Mouse (Mus musculus): ENCODE data around the gene Akr1a1.
"Not testable (repeated sequence)": the region's sequence is repeated elsewhere in the genome, so short reads cannot be mapped to it uniquely, and the experiment has no call there.

Akr1a1 gene

DNA sequence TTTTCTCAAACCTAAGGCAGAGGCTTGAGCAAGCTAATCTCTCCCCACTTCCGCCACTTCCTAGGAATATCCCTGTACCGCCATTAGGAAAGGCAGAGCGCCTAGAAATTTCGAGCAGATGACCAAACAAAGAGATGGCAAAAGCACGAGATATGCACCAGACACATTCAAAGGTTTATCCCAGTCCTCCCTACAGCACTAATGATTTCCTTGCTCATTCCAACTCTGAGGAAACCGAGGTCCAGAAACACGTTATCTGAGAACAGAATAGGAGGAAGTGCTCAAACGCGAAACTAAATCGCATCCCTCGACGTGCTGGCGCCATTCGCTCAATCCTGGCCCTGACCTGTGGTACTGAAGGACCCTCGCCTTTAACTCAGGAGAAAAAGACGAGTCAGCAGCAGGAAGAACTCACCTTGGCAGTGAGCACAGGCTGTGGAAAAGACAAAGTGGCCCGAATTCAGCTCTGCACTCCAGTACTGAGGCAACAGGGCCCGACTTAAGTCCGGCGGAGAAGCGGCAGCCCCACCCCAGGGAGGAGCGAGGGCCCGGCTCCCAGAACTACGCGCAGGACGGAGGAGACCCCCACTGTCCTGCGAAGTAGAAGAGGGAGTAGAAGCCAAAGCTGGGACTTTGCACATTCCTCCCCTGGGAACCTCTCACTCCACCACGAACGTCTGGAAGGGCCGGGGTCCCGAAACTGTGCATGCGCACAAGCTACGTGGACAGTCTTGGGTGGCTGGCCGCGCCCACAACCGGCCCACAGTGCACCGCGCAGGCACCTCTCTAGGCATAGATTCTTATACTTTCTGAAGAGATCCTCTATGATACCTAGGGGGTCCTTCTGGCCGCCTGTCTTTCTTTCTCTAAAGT is at the start of gene Akr1a1:
TSS of gene Akr1a1 (minus strand) at position 757 of the 873 bp plus-strand sequence.
- DNase-seq (ENCODE audit: inconsistent ontology term): peak; percentile 93

DNA sequence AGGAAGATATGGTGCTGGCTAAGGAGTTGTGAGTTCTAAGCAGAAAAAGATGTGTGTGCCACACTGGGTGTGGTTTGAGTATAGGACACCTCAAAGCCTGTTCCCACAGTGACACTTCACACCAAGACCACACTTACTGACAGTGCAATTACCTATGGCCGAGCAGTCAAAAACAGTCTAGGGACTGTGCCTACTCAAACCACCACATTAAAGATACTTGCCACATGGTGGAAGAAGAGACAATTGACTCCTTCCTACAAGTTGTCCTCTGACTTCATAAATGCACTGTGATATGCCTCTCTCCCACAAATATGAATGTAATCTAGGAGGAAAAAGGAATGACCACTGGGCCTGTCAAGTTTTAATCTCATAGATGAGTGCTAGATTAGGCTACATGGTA is 49.5 kb upstream of the Akr1a1 start:
- peak; percentile 25 for DNase-seq (ENCODE audit: inconsistent ontology term)

DNA sequence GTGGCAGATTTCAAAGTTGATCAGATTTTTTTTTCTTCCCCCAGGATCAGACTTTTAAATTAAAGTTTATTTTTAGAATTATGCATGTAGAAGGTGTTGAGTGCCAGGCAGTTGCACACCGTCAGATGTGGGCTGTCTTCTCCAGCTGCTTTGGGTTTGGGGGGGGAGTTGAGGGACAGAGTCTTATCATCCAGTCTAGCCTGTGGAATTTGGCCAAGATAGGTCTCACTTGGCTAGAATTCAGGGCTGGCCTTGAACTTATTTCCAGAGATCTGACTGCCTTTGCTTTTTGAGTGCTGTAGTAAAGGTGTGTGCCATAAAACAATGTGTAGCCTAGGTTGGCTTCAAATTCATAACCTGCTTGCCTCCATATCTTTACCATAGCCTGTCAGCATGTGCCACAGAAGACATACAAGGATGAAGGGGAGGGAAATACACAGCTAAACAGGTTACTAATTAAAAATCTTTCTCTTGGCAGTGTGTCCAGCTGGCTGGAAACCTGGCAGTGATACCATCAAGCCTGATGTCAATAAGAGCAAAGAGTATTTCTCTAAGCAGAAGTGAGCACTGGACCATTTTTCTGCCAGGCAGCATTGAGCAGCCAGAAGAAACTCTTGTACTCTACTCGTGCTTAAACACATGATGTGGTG is 47.3 kb upstream of the Akr1a1 start:
- no peak for DNase-seq (ENCODE audit: inconsistent ontology term)

DNA sequence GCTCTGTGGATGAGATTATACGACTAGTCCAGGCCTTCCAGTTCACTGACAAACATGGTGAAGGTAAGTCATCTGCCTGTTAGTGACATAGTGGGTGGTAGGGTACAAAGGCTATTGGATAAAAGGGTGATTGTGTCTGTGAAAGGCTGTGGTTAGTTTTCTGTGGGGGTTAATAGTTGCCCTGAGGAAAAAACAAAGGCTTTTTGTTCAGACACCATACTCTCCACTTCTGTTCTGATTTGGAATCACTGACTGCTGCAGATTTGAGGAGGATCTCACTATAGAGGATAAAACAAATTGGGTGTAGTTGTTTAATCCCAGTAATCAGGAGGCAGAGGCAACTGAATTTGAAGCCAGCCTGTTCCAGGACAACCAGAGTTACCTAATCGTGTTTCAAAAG is 42.3 kb upstream of the Akr1a1 start:
- peak; percentile 62 for DNase-seq (ENCODE audit: inconsistent ontology term)

DNA sequence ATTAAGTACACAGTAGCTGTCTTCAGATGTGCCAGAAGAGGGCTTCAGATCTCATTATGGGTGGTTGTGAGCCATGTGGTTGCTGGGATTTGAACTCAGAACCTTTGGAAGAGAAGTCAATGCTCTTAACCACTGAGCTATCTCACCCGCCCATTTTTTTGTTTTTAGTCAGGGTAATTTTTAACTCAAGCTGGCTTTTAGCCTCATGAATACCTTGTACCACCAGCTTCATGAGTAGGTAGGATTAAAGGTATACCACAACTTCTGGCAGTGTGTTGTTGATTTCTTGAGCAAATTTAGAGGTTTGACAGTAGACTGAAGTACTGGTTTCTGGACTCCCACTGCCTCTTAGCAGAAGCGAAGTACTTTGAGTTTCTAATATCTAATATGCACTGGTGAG is 40.7 kb upstream of the Akr1a1 start:
- DNase-seq (ENCODE audit: inconsistent ontology term): no peak

DNA sequence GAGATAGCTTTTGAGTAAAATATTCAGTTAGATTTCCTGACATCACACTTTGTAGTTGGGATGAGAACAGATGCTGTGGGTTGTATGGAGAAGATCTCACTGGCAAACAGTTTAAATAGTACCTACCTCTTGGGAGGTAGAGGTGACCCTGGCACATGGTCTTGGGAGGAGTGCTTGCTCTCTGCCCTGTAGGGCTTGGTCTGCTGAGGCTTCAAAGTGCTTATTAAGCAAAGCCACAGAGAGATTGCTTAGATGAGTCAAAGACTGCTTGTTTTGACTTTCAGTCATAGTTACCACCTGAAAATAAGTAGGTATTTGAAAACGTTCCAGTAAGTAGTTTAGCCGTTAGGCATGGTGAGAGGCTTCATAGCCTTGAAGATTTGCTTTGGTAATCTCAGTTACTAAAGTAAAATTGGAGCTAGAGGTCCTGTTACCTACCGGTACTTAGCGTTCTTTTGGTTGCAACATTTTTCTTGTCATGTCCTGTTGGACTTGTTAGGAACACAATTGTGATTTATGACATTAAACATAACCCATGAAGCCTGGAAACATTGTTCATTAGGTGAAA is 37.9 kb upstream of the Akr1a1 start:
- no peak for DNase-seq (ENCODE audit: inconsistent ontology term)

DNA sequence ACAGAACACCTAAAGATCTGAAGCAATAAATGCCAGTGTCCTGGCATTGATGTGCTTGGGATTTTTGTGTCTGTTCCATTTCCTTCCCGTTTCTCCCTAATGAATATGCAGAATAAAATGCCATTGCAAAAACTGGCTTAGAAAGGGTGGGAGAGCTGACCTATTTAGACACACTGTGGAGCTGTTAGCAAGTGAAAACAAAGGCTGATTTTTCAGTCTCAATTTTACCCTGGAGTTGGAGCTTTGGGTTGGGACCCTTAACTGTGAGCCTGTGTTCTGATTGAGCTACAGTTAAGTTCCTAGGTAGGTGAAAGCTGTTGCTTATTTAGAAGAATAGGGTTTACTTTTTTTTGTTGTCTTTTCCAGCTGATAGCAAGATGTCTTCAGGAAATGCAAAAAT is 35.6 kb upstream of the Akr1a1 start:
- DNase-seq (ENCODE audit: inconsistent ontology term): peak; percentile 47

DNA sequence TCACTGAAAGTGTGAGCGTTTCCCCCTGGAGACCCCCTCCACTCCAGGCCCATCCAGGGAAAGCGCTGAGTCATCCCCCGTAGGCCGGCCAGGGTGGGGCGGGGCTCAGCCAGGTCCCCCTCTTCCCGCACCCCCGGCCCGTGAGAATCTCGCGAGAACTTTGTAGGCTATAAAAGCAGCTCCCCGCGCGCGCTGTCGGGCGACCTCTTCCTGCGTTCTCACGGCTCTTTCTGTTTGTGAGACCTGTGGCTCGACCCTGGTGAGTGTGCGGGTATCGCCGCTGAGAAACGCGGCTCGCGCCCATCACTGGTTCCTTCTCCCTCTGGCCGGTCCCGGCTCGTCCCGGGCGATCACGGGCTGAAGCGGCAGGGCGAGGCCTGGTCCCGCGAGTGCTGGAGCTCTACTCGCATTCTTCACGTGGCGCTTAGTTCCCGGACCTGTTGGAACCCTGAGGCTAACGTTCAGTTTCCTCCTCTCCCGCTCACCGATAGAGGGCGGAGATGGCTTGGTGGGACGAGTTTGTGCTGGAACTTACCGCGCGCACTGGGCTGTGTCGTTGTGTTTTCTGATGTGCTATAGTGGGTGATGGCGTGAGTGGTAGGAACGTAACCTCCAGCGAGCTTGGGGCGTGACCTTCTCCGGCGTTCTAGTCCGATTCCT is 34.1 kb upstream of the Akr1a1 start, which contains the start of gene Prdx1:
TSS of gene Prdx1 (plus strand) at position 143 of the 660 bp plus-strand sequence.
- DNase-seq (ENCODE audit: inconsistent ontology term): peak; percentile 98

DNA sequence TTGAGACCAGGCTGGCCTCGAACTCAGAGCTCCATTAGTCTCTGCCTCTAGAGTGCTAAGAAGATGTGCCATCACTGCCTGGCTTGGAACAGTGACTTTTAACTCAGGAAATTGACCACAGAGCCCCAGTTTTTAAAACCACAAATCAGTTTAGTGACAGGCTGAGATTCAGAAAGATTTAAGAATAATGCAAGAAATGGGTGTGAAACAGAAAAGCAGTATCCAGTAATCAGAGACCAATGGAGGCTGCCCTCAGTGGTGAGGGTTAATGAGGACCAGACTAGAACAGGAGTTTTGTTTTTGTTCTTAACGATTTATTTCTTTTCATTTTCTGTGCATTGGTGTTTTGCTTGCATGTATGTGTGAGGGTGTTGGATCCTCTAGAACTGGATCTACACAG is 33.2 kb upstream of the Akr1a1 start:
- no peak for DNase-seq (ENCODE audit: inconsistent ontology term)

DNA sequence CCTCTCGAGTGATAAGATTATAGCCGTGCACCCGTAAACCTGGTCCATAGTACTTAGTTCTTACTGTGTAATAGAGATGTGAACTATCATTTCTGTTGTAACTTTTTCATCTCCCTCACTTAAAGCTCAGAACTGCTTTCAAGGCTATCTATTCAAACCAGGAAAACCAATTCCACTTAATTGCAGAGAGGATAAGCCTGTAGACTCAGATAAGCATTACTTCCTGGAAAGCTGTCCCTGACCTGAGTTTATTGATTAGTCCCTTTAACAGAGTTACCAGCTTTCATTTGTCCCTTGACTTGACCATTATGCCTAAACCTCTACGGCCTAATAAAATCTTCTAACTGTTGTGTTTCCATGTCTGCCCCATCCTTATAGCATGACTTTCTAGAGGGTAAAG is 32.5 kb upstream of the Akr1a1 start:
- DNase-seq (ENCODE audit: inconsistent ontology term): no peak

DNA sequence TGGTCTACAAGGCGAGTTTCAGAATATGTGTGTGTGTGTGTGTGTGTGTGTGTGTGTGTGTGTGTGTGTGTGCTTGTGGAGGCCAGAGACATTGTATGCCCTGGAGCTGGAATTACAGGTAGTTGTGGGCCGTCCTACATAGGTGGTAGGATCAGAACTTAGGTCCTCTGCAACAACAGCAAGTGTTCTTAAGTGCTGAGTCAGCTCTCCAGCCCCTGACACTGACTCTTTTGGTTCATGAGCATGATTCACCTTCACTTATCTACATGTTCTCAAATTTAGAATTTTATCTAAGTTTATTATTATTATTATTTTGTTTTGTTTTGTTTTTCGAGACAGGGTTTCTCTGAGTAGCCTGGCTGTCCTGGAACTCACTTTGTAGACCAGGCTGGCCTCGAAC is 29.0 kb upstream of the Akr1a1 start:
- not testable (repeated sequence) for DNase-seq (ENCODE audit: inconsistent ontology term)

DNA sequence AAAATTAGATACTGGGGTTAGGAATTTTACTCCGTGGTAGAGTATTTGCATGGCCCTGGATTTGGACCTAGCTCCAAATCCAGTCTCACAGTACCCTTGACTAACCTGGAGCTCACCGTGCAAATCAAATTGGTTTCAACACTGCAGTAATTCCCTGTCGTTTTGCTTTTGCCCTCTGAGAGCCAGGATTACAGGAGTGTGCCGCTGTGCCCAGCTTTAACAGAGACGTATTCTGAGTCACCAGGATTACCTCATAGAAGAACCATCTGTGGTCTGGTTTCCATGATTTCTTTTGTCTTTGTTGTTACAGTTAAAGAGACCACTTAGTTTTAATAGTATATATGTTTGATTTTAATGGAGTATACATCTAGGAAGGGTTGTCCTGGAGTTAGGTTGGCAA is 27.7 kb upstream of the Akr1a1 start:
- no peak for DNase-seq (ENCODE audit: inconsistent ontology term)

DNA sequence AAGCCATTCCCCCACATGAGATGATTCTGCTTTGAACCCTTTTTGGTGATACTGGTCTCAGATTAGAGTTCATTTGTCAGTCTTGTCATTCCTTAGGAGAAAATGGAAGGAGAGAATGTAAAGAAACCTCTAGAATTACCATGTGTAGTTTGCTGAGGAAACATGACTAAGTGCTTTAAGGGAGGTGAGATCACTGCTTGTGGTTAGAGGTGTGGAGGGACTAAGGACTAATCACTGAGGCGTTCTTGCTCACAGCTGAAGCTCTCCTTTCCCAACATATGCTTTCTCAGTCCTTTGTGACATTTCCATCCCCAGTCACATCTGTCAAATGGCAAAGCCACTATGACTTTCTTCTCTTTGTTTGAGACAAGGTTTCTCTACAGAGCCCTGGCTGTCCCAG is 26.3 kb upstream of the Akr1a1 start:
- DNase-seq (ENCODE audit: inconsistent ontology term): no peak

DNA sequence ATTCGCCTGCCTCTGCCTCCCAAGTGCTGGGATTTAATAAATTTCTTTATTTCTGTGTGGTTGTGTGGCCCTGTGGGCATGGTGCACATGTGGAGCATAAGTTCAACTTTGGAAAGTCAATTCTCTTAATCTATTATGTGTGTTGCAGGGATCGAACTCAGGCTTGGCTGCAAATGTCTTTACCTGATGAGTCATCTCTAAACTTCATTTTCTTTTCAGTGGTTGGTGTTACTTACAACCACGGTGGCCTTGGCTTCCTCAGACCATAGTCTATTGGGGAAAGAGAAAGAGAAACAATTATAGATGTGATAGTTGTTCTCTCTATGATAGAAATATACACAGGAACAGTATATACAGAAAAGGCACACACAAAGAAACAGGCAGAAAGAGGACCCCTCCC is 24.5 kb upstream of the Akr1a1 start:
- no peak for DNase-seq (ENCODE audit: inconsistent ontology term)

DNA sequence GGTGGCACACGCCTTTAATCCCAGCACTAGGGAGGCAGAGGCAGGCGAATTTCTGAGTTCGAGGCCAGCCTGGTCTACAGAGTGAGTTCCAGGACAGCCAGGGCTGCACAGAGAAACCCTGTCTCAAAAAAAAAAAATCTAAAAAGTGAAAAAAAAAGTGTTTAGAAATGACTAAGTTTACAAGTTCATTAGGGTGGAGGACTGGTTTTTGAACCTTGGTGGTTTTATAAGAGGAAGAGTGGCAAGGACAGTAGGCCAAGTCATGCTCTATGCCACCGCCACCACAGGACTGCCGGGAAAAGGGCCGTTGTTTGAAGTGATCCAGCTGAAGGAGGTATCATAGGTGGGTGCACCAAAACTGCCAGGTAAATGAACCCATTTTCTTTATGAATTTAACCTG is 23.3 kb upstream of the Akr1a1 start:
- not testable (repeated sequence) for DNase-seq (ENCODE audit: inconsistent ontology term)

DNA sequence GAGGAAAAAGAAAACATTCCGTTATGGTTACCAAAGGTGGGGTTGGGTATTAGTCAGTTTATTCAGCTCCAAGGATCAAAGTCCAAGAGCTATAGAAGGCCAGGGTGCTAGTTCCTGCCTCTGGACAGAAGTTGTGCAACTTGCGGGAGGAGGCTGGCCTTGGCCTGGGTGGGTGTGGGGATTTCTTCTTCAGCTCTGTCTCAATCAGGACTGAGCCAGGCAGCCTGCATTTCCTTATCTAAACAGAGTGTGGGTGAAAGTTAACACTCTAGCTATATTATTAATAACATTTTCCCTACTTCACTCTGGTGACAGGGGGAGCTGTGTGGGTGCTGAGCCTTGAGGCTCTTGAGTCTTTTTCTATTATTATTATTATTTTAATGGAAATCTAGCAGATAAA is 21.3 kb upstream of the Akr1a1 start:
- DNase-seq (ENCODE audit: inconsistent ontology term): no peak

DNA sequence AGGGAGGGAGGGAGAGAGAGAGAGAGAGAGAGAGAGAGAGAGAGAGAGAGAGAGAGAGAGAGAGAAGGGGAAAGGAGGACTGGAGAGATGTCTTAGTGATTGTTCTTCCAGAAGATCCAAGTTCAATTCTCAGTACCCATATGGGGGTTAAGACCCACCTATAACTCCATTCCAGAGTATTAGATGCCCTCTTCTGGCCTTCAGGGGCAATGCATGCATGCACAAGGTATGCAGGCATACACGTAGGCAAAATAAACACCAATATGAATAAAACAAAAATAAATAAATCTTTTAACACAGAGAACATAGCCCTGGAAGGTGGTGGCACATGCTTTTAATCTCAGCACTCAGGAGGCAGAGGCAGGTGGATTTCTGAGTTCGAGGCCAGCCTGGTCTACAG is 17.8 kb upstream of the Akr1a1 start:
- no peak for DNase-seq (ENCODE audit: inconsistent ontology term)

DNA sequence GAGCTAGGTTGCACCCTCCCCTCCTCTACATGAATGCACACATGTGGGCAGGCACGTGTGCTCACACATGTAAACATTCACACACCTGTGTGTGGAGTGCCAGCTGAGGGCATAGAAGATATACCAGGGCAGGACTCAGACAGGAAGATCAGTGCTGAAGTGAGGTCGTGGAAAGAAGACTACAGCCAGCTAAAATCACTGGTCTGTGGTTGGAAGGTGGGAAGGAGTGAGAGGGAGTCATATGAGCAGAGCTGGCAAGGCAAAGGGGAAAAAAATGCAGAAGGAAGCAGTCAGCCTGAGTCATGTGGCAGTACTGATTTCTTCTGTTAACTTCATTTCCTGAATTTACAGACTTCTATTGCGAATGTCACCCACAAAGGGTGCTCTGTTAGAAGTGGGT is 16.7 kb upstream of the Akr1a1 start:
- DNase-seq (ENCODE audit: inconsistent ontology term): peak; percentile 56

DNA sequence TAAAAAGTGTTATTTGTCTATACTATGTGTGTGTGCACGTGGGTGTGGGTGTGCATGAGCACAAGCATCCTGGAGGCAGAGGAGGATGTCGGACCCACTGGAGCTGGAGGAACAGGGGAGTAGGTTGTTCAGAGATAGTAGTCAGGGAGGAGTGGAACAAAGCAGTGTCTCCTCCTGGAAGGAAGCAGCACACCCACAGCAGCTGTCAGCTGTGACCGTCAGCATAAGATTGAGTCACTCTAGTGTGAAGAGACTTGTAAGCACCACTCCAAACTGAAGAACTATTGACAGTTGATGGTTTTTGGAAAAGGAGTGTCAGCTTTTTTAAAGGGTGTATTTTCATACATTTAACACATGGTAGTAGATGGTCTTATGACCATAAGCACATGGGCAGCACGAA is 15.1 kb upstream of the Akr1a1 start:
- DNase-seq (ENCODE audit: inconsistent ontology term): no peak

DNA sequence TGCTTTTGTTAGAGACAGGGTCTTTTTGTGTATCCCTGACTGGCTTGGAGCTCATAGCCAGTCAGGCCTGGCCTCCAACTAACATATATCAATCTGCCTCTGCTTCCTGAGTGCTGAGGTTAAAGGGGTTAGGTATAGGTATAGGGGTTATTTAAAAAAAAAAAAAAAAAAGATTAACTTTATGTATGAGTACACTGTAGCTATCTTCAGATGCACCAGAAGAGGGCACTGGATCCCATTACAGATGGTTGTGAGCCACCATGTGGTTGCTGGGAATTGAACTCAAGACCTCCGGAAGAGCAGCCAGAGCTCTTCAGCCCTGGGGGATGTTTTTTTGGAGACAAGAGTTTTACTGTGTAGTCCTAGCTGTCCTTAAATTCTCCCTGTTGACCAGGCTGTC is 10.5 kb upstream of the Akr1a1 start:
- no peak for DNase-seq (ENCODE audit: inconsistent ontology term)

DNA sequence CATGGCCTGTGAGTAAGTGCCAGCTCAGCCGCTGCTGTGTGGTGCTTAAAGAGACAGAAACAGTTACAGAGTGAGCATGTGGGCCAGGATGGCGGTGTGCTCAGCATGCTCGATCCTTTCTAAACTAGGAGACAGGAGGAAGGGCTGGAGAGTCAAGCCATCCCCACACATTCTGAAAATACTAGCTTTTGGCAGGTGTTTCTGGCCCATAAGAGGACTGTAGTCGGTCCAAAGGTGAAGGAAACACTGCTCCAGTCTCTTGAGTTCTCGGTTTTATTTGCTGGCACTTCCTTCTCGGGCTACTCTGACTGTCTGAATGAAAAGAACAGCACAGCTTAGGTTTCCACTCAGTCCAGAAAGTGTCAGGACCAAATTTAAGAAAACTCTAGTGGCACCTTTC is 9.3 kb upstream of the Akr1a1 start:
- DNase-seq (ENCODE audit: inconsistent ontology term): no peak

DNA sequence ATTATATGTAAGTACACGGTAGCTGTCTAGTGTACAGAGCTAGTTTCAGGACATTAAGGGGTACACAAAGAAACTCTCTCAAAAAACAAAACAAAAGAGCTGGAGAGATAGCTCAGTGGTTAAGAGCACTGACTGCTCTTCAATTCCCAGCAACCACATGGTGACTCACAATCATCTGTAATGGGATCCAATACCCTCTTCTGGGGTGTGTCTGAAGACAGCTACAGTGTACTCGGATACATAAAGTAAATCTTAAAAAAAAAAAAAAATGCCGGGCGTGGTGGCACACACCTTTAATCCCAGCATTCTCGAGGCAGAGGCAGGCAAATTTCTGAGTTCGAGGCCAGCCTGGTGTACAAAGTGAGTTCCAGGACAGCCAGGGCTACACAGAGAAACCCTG is 8.4 kb upstream of the Akr1a1 start:
- not testable (repeated sequence) for DNase-seq (ENCODE audit: inconsistent ontology term)
